Mouse (Mus musculus) midbrain, embryonic 11.5 days (tissue): ENCODE measurements at regions not wholly inside any gene's neighbourhood (a gene's known extent, or its start where the extent isn't known, plus 50 kb on each side); places are given as distances from the start of the nearest gene placed in this dataset.

ENCODE experiments used
- ATAC-seq: fragments of 200-750 bp; cut with Nextera tagmentation; 2 replicates; pipeline ENCODE4 v1.8.0; 2017; ENCODE audit warnings: moderate TSS enrichment, moderate library complexity; ENCODE audit not compliant: low FRiP score
- DNase-seq: peaks from one replicate; pipeline ENCODE4 v3.0.0; 2015; ENCODE audit warnings: low spot score; ENCODE audit errors: missing footprints
- H3K27ac ChIP-seq: fragments of 300-500 bp; sonication (generic); 2 replicates; pipeline ENCODE4 v1.5.1; 2014; ENCODE audit warnings: low read depth, low read length
- H3K27me3 ChIP-seq: fragments of 300-500 bp; sonication (generic); 2 replicates; pipeline ENCODE4 v1.6.1; 2014; ENCODE audit warnings: mild to moderate bottlenecking, low read length, moderate library complexity, mixed read lengths; ENCODE audit not compliant: control insufficient read depth, insufficient read depth
- H3K36me3 ChIP-seq: fragments of 300-500 bp; sonication (generic); 2 replicates; pipeline ENCODE4 v1.6.1; 2014; ENCODE audit warnings: mild to moderate bottlenecking, low read length, moderate library complexity, mixed read lengths; ENCODE audit not compliant: control insufficient read depth, insufficient read depth
- H3K4me1 ChIP-seq: fragments of 300-500 bp; sonication (generic); 2 replicates; pipeline ENCODE4 v1.6.1; 2014; ENCODE audit warnings: low read length; ENCODE audit not compliant: control insufficient read depth, insufficient read depth
- H3K4me2 ChIP-seq: fragments of 300-500 bp; sonication (generic); 2 replicates; pipeline ENCODE4 v1.6.1; 2014; ENCODE audit warnings: mild to moderate bottlenecking, moderate library complexity
- H3K4me3 ChIP-seq: fragments of 300-500 bp; sonication (generic); 2 replicates; pipeline ENCODE4 v1.5.1; 2014; ENCODE audit warnings: low read depth, low read length
- H3K9ac ChIP-seq: fragments of 300-500 bp; sonication (generic); 2 replicates; pipeline ENCODE4 v1.6.1; 2014; ENCODE audit warnings: low read length
- H3K9me3 ChIP-seq: fragments of 300-500 bp; sonication (generic); 2 replicates; pipeline ENCODE4 v1.6.1; 2016; ENCODE audit warnings: low read length; ENCODE audit not compliant: control insufficient read depth
- WGBS: fragments of 180-500 bp; shearing (Covaris S2); extraction: QIAGEN DNeasy Blood & Tissue Kit; methylation state at CpG from one replicate; pipeline ENCODE4 v1.1.7; 2014; 5-methylcytosine and 5-hydroxymethylcytosine counted together

DNA sequence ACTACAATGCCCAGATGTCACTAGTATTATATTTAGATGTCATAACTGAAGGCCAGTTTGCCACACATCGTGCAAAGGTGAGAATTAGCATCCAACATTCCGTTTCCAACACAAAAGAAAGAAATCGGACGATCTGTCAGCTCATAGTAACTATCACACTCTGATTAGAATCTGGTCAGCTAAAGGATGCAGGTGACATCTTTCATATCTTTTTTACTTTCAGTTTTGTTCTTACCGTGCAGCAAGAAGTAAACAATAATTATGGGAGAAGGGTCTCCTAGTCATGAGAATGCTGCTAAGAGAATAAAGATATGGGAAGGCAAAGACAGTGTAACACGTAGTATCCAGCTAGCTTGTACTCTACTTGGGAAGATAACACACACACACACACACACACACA, 62.7 kb upstream of the Nrip1 start:
- no peak overlapping the region for H3K4me2 ChIP-seq
- H3K27me3 ChIP-seq, result no peaks in the 10 kb centered on the region
- H3K4me3 ChIP-seq, result no peak overlapping the region
- WGBS, result 90% methylated on average over 6 of the region's 6 CpGs
- H3K36me3 ChIP-seq, result no peaks in the 10 kb centered on the region
- DNase-seq, result no peak
- H3K27ac ChIP-seq, result no peak overlapping the region
- H3K9me3 ChIP-seq, result no peaks in the 10 kb centered on the region
- H3K9ac ChIP-seq, result no peak overlapping the region
- no peaks in the 10 kb centered on the region for H3K4me1 ChIP-seq
- ATAC-seq, result no peak

DNA sequence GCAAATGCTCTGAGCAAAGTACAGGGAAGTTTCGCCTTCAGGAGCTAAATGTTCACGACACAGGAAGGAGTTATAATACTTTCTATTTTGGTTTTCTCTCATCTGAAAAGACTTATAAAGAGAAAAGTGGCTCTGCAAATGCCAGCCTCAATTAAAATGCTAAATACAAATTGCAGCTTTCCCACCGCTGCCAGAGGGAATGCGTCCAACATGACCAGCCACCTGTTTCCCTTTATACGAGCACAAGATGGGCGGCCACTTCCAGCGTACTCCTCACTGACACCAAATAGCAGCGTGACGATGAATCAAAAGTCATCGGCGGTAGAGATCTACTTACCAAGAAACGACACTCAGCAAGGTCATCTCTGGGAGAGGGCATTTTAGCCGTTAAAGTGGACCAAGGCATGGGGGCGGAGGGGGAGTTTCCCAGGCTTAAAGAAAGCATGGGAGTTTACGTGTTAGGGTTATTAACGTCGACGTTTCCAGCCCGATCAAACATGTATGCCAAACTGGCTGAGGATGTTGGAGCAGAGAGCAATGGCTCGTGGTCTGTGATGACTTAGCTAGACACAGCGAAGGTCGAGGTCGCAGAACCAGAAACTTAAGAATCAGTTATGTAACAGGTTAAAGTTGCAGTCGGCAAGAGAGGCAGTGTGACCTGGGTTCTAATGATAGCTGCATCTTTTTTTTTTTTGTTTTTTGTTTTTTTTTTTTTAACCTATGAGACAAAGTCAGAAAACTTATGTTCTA, 59.6 kb upstream of the Nrip1 start:
- Histone ChIP-seq H3K27ac (no peak overlapping the region), H3K9me3 (no peaks in the 10 kb centered on the region), H3K27me3 (no peaks in the 10 kb centered on the region), H3K36me3 (no peaks in the 10 kb centered on the region), H3K4me2 (no peak overlapping the region), H3K4me1 (no peaks in the 10 kb centered on the region), H3K9ac (no peak overlapping the region), H3K4me3 (no peak overlapping the region)
- ATAC-seq (no peak), DNase-seq (no peak)
- 91% methylated on average over 24 of the region's 24 CpGs for WGBS

DNA sequence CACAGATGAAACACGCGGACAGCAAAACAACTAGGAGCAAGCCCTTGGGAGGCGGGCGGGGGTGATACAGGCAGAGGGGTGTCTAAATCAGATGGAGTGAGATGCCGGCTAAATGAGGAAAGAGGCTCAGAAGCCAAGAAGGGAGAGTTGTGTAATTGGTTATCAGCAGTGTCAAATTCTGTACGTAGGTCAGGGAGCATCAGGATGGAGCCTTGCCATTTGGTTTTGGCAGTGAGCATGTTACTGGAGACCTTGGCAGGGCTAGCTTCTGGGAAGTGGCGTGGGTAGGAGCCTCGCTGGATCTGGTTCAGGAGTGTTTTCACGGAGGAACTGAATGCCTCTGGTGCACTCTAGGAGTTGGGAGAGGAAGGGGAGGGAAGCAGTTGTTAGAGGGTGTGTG, 58.7 kb upstream of the Nrip1 start:
- no peaks in the 10 kb centered on the region for H3K4me1 ChIP-seq
- H3K9ac ChIP-seq, result no peak overlapping the region
- no peak overlapping the region for H3K27ac ChIP-seq
- no peaks in the 10 kb centered on the region for H3K36me3 ChIP-seq
- H3K4me3 ChIP-seq, result no peak overlapping the region
- H3K27me3 ChIP-seq, result no peaks in the 10 kb centered on the region
- no peaks in the 10 kb centered on the region for H3K9me3 ChIP-seq
- H3K4me2 ChIP-seq, result no peak overlapping the region
- 89% methylated on average over 9 of the region's 9 CpGs for WGBS
- ATAC-seq (no peak), DNase-seq (no peak)

DNA sequence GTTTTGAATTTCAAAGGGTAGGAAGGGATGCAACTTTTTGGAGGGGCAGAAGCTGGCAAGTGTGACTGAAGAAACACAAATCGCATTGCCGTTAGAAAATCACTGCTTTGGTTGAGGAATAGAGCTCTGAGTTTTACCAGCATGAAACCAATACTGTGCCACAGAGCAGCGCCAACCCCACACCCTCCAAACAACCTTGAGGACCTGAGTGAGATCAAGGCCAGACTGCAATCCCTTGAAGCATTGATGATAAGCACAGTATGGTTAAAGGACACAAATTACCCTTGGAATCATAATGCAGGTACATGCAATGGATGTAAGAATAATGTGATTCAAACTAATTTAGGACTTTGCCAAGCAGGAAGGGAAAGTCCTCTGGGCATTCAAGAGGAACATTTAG, 55.5 kb upstream of the Nrip1 start:
- Histone ChIP-seq H3K36me3 (no peaks in the 10 kb centered on the region), H3K27me3 (no peaks in the 10 kb centered on the region), H3K4me1 (no peaks in the 10 kb centered on the region), H3K4me2 (no peak overlapping the region), H3K4me3 (no peak overlapping the region), H3K9me3 (no peaks in the 10 kb centered on the region), H3K27ac (no peak overlapping the region), H3K9ac (no peak overlapping the region)
- WGBS, result 94% methylated on average over 3 of the region's 3 CpGs
- DNase-seq (no peak), ATAC-seq (no peak)

DNA sequence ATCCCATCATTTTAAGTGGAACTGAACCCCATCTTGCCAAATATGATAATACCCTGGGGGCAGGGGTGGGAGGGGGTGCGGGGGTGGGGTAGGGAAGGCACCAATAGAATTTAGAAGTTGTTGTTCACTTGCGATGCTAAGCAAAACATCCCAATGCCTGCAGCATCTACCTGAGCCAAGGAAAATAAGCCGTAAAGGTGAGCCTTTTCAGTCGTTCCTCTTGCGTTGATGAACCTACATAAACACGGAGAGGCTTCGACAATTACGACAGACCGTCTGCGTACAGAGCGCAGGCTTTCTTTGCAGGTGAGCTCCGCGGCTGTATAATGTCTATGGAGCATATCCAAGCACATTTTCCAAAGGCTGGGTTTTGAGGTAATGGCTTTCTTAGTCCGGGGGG, 50.3 kb upstream of the Nrip1 start:
- H3K4me2 ChIP-seq, result no peak overlapping the region
- H3K9me3 ChIP-seq, result no peaks in the 10 kb centered on the region
- WGBS, result 93% methylated on average over 14 of the region's 14 CpGs
- no peak overlapping the region for H3K27ac ChIP-seq
- H3K9ac ChIP-seq, result no peak overlapping the region
- no peak for DNase-seq
- no peaks in the 10 kb centered on the region for H3K4me1 ChIP-seq
- no peak overlapping the region for H3K4me3 ChIP-seq
- ATAC-seq, result no peak
- H3K27me3 ChIP-seq, result no peaks in the 10 kb centered on the region
- no peaks in the 10 kb centered on the region for H3K36me3 ChIP-seq
